1 mouse cellular context compared by ENCODE assay signal in genomic region chr11:51242897-51243296, GRCm38 (mm10).
TF ChIP-seq lines count a peak whose summit lies in the region.

No protein-coding gene starts in this region.

TF ChIP-seq in CH12.LX, 34 proteins besides CTCF, POLR2A, EP300 and RAD21:
- TF ChIP-seq TCF12 (IDR thresholded peaks at IDR 0.05; ENCODE audit: low read depth, low read length) (no peak), CHD2 (IDR thresholded peaks at IDR 0.05; ENCODE audit: low read length) (no peak), SMC3 (IDR thresholded peaks at IDR 0.05; ENCODE audit: low read depth, low read length) (peak; percentile 55)
TF ChIP-seq in CH12.LX: peak in this region for 1.
